Mouse (Mus musculus) CH12.LX (cell line): Measurements from ENCODE around the gene Il9. TPM values are rescaled to one million over a fixed set of nuclear protein-coding genes. Genes with fewer than 3 reads are reported as not detected.

Source experiments
- DNase-seq: peaks from one replicate; pipeline ENCODE4 v3.0.0-alpha.2; 2013; ENCODE audit errors: extremely low read depth
- H3K27ac ChIP-seq: 2 replicates; pipeline ENCODE4 v1.5.1; 2012; ENCODE audit warnings: low read depth, mild to moderate bottlenecking, control low read depth, moderate library complexity; ENCODE audit not compliant: insufficient read depth
- H3K27me3 ChIP-seq: replicated peaks from 2 replicates; pipeline ENCODE3; 2012; ENCODE audit warnings: inconsistent platforms
- H3K36me3 ChIP-seq, 2 experiments: replicated peaks in 1 of 2; 2 replicates each; pipeline versions ENCODE3 to v1.6.1; 2012; ENCODE audit warnings: inconsistent platforms in 1 of 2, low read length in 1 of 2, mild to moderate bottlenecking in 1 of 2, mixed read lengths in 1 of 2, moderate library complexity in 1 of 2; ENCODE audit not compliant: control insufficient read depth in 1 of 2, insufficient read depth in 1 of 2
- H3K4me1 ChIP-seq, 2 experiments: 2 replicates each; pipeline ENCODE4 v1.6.1; 2012; ENCODE audit warnings: inconsistent platforms in 1 of 2, moderate library complexity in 1 of 2; ENCODE audit not compliant: insufficient read depth in 2 of 2, control insufficient read depth in 1 of 2
- H3K4me2 ChIP-seq: 2 replicates; pipeline ENCODE4 v1.6.1; 2012; ENCODE audit warnings: low read depth, mild to moderate bottlenecking, control low read depth; ENCODE audit not compliant: poor library complexity, insufficient read depth, severe bottlenecking
- H3K4me3 ChIP-seq, 3 experiments: fragments of 150-350 bp in 1 of 3; sonication (generic) in 1 of 3; replicated peaks in 1 of 3; 2 replicates each; pipeline versions ENCODE3 to v1.5.1; 2011 to 2012; ENCODE audit warnings: low read depth in 2 of 3, low read length in 2 of 3, mild to moderate bottlenecking in 2 of 3, moderate library complexity in 2 of 3, control low read depth in 1 of 3, improper control_type of control experiment in 1 of 3, inconsistent platforms in 1 of 3, mixed read lengths in 1 of 3; ENCODE audit not compliant: poor library complexity in 1 of 3
- H3K79me2 ChIP-seq: replicated peaks from 2 replicates; pipeline ENCODE4 v1.6.1; 2012; ENCODE audit warnings: mild to moderate bottlenecking, moderate library complexity; ENCODE audit not compliant: control insufficient read depth, poor library complexity, insufficient read depth, severe bottlenecking; ENCODE audit errors: extremely low read depth
- H3K9ac ChIP-seq: 2 replicates; pipeline ENCODE4 v1.6.1; 2012; ENCODE audit warnings: low read depth, mild to moderate bottlenecking, control low read depth, moderate library complexity; ENCODE audit not compliant: insufficient read depth
- H3K9me3 ChIP-seq: replicated peaks from 2 replicates; pipeline ENCODE3; 2012; ENCODE audit warnings: low read length, inconsistent platforms, mixed read lengths
- CHD1 ChIP-seq: IDR thresholded peaks from 2 replicates; pipeline ENCODE4 v1.6.1; 2012; ENCODE audit warnings: low read depth, low read length, improper control_type of control experiment, inconsistent platforms
- CHD2 ChIP-seq: IDR thresholded peaks from 2 replicates; pipeline ENCODE4 v1.6.1; 2011; ENCODE audit warnings: low read length, improper control_type of control experiment
- CTCF ChIP-seq, 2 experiments: IDR thresholded peaks in 1 of 2; conservative IDR thresholded peaks in 1 of 2; 2 replicates each; pipeline ENCODE4 v1.5.1; 2011 to 2012; ENCODE audit warnings: low read depth in 2 of 2, low read length in 2 of 2, improper control_type of control experiment in 1 of 2, inconsistent platforms in 1 of 2, mild to moderate bottlenecking in 1 of 2, moderate library complexity in 1 of 2
- EP300 ChIP-seq: IDR thresholded peaks from 2 replicates; pipeline ENCODE4 v1.6.1; 2011; ENCODE audit warnings: low read length, improper control_type of control experiment
- MAFK ChIP-seq: IDR thresholded peaks from 2 replicates; pipeline ENCODE4 v1.6.1; 2011; ENCODE audit warnings: low read length, improper control_type of control experiment; ENCODE audit not compliant: insufficient replicate concordance
- MEF2A ChIP-seq: IDR thresholded peaks from 2 replicates; pipeline ENCODE4 v1.6.1; 2014; ENCODE audit warnings: low read depth, mild to moderate bottlenecking, inconsistent platforms, low read length, improper control_type of control experiment, borderline replicate concordance
- MXI1 ChIP-seq: IDR thresholded peaks from 2 replicates; pipeline ENCODE4 v1.6.1; 2011; ENCODE audit warnings: mild to moderate bottlenecking, low read depth, low read length, improper control_type of control experiment
- MYC ChIP-seq: IDR thresholded peaks from 2 replicates; pipeline ENCODE4 v1.6.1; 2011; ENCODE audit warnings: low read depth, mild to moderate bottlenecking, improper control_type of control experiment, low read length
- NELFE ChIP-seq: IDR thresholded peaks from 2 replicates; pipeline ENCODE4 v1.6.1; 2011; ENCODE audit warnings: low read depth, low read length, improper control_type of control experiment
- PAX5 ChIP-seq: IDR thresholded peaks from 2 replicates; pipeline ENCODE4 v1.6.1; 2012; ENCODE audit warnings: low read length, inconsistent platforms, mixed read lengths
- POLR2A ChIP-seq: IDR thresholded peaks from 2 replicates; pipeline ENCODE4 v1.6.1; 2011; ENCODE audit warnings: low read depth, mild to moderate bottlenecking, improper control_type of control experiment, low read length
- RCOR1 ChIP-seq: conservative IDR thresholded peaks from 2 replicates; pipeline ENCODE4 v1.6.1; 2012; ENCODE audit warnings: low read depth, mild to moderate bottlenecking, inconsistent platforms, low read length, improper control_type of control experiment
- SIN3A ChIP-seq: IDR thresholded peaks from 2 replicates; pipeline ENCODE4 v1.6.1; 2012; ENCODE audit warnings: low read length, improper control_type of control experiment, inconsistent platforms
- TBP ChIP-seq: conservative IDR thresholded peaks from 2 replicates; pipeline ENCODE4 v1.6.1; 2011; ENCODE audit warnings: low read depth, low read length, improper control_type of control experiment
- UBTF ChIP-seq: IDR thresholded peaks from 2 replicates; pipeline ENCODE4 v1.6.1; 2012; ENCODE audit warnings: low read depth, mild to moderate bottlenecking, inconsistent platforms, low read length, improper control_type of control experiment, moderate library complexity
- USF1 ChIP-seq: IDR thresholded peaks from 2 replicates; pipeline ENCODE4 v1.6.1; 2014; ENCODE audit warnings: low read depth, mild to moderate bottlenecking, inconsistent platforms, low read length, improper control_type of control experiment
- USF2 ChIP-seq: conservative IDR thresholded peaks from 2 replicates; pipeline ENCODE4 v1.6.1; 2011; ENCODE audit warnings: low read depth, low read length, improper control_type of control experiment
- ZKSCAN1 ChIP-seq: IDR thresholded peaks from 2 replicates; pipeline ENCODE4 v1.6.1; 2012; ENCODE audit warnings: low read depth, inconsistent platforms, low read length, improper control_type of control experiment, borderline replicate concordance
- ZMIZ1 ChIP-seq: IDR thresholded peaks from 2 replicates; pipeline ENCODE4 v1.6.1; 2012; ENCODE audit warnings: low read depth, mild to moderate bottlenecking, inconsistent platforms, low read length, improper control_type of control experiment
- ZNF384 ChIP-seq: IDR thresholded peaks from 2 replicates; pipeline ENCODE4 v1.6.1; 2012; ENCODE audit warnings: low read depth, low read length, improper control_type of control experiment, inconsistent platforms
- dilution Hi-C: fragments of 300-500 bp; cut with MboI; formaldehyde crosslinking; loops from 2 replicates; pipeline ENCODE4 v1.14.3; 2020; ENCODE audit warnings: low sequenced_read_pairs; ENCODE audit not compliant: extremely low pct_unique_long_range_greater_than_20kb, extremely low pct_ligation_motif_present
- in situ Hi-C: fragments of 300-500 bp; cut with MboI; formaldehyde crosslinking; loops from 3 replicates; pipeline ENCODE4 v1.14.3; 2019; ENCODE audit warnings: low sequenced_read_pairs, low pct_ligation_motif_present, low pct_unique_long_range_greater_than_20kb, mixed read lengths
- polyA plus RNA-seq: library from polyadenylated mRNA; unstranded; fragments of >175 nt; gene quantifications from 2 replicates; pipeline ENCODE4 v1.2.1, GENCODE M21; 2012; ENCODE audit warnings: low read depth; ENCODE audit not compliant: insufficient read length
- total RNA-seq, 2 experiments: library from RNA; depleted of rRNA; stranded (reverse); fragments of 300-350 nt in 1 of 2; fragments of >200 nt in 1 of 2; gene quantifications; 2 replicates each; pipeline ENCODE4 v1.2.3; 2012 to 2014

The Il9 gene
- total and polyA plus RNA-seq, 3 experiments = not detected

- H3K79me2 ChIP-seq = no peaks in the 10 kb centered on the region
- H3K4me2 ChIP-seq = no peak overlapping the region
- H3K9me3 ChIP-seq = no peaks in the 10 kb centered on the region
- H3K27ac ChIP-seq = no peak overlapping the region
- no peak overlapping the region for H3K9ac ChIP-seq
- H3K36me3 ChIP-seq = no peaks in the 10 kb centered on the region
- peaks cover 86% of the 10 kb centered on the region for H3K27me3 ChIP-seq
- peak in 1 of 2 experiments; percentile 19; a peak in 1 of 4 replicates for TF ChIP-seq CTCF (conservative IDR thresholded peaks at IDR 0.05 in 1 of 2, IDR thresholded peaks at IDR 0.05 in 1 of 2; ENCODE audit: low read depth in 2 of 2, low read length in 2 of 2)
- no peak for TF ChIP-seq TBP
- dilution Hi-C loops (no loop called here), in situ Hi-C loops (loop anchor here (10.0 kb wide), 2 partner anchors 67 to 177 kb away; partner anchors contain the start of gene Lect2)
- H3K4me3 ChIP-seq = no peak overlapping the region
- no peak for DNase-seq
- peaks cover 2 to 18% of the 10 kb centered on the region in 2 experiments for H3K4me1 ChIP-seq
Measured at GRCm38 (mm10) chr13:56478027-56478426, 4.0 kb downstream of the Il9 start.

- no peak for DNase-seq
- Histone ChIP-seq H3K27me3 (peaks cover 84% of the 10 kb centered on the region), H3K9ac (no peak overlapping the region), H3K4me2 (no peak overlapping the region), H3K9me3 (no peaks in the 10 kb centered on the region), H3K4me3 (no peak overlapping the region), H3K79me2 (no peaks in the 10 kb centered on the region), H3K36me3 (no peaks in the 10 kb centered on the region), H3K4me1 (peaks cover 2 to 18% of the 10 kb centered on the region in 2 experiments), H3K27ac (no peak overlapping the region)
- TF ChIP-seq ZNF384 = no peak
- no peak for TF ChIP-seq UBTF
- TF ChIP-seq ZKSCAN1 = no peak
- no peak for TF ChIP-seq USF1
- TF ChIP-seq MEF2A = no peak
- no peak for TF ChIP-seq MAFK
- no peak for TF ChIP-seq POLR2A
- TF ChIP-seq PAX5 = no peak
- TF ChIP-seq RCOR1 = no peak
- TF ChIP-seq MYC = no peak
- TF ChIP-seq ZMIZ1 = no peak
- no peak for TF ChIP-seq CHD2
- TF ChIP-seq NELFE = no peak
- TF ChIP-seq CHD1 = no peak
- TF ChIP-seq MXI1 = no peak
- TF ChIP-seq USF2 = no peak
- TF ChIP-seq SIN3A = no peak
- TF ChIP-seq EP300 = no peak
- in situ Hi-C loops (loop anchor here (10.0 kb wide), 2 partner anchors 68 to 178 kb away; partner anchors contain the start of gene Lect2), dilution Hi-C loops (no loop called here)
Measured at GRCm38 (mm10) chr13:56477271-56477670, 4.8 kb downstream of the Il9 start.
